Mouse (Mus musculus) R1 (cell line): ENCODE measurements around the gene Hist1h2bb.
"Not testable (repeated sequence)": the region's sequence is repeated elsewhere in the genome, so short reads cannot be mapped to it uniquely, and the experiment has no call there.

Experiments
- DNase-seq: peaks from one replicate; pipeline ENCODE4 v3.0.0-alpha.2; 2018; ENCODE audit warnings: low read depth, low spot score

The Hist1h2bb gene

GRCm38 (mm10) chr13:23746201-23747080, at the start of gene Hist1h2bb:
Hist1h2bb (plus strand) TSS chr13:23746734.
- DNase-seq, result peak; percentile 98

- peak; percentile 84 for DNase-seq
Observed at GRCm38 (mm10) chr13:23697491-23698299, 48.8 kb upstream of the Hist1h2bb start.

GRCm38 (mm10) chr13:23698300-23698693, 48.2 kb upstream of the Hist1h2bb start, which contains the start of gene Hist1h4c:
Hist1h4c (minus strand) TSS chr13:23698454.
- peak; percentile 98 for DNase-seq

GRCm38 (mm10) chr13:23698996-23699395, 47.5 kb upstream of the Hist1h2bb start:
- no peak for DNase-seq

GRCm38 (mm10) chr13:23699767-23700166, 46.8 kb upstream of the Hist1h2bb start:
- DNase-seq, result no peak

- peak; percentile 88 for DNase-seq
Observed at GRCm38 (mm10) chr13:23700786-23701520, 45.6 kb upstream of the Hist1h2bb start.

- DNase-seq, result no peak
Observed at GRCm38 (mm10) chr13:23702220-23702619, 44.3 kb upstream of the Hist1h2bb start.

GRCm38 (mm10) chr13:23702801-23703200, 43.7 kb upstream of the Hist1h2bb start:
- DNase-seq, result not testable (repeated sequence)

GRCm38 (mm10) chr13:23705751-23706356, 40.7 kb upstream of the Hist1h2bb start:
- DNase-seq, result no peak

- no peak for DNase-seq
Observed at GRCm38 (mm10) chr13:23706771-23707170, 39.8 kb upstream of the Hist1h2bb start.

GRCm38 (mm10) chr13:23708041-23708440, 38.5 kb upstream of the Hist1h2bb start:
- DNase-seq, result no peak

- DNase-seq, result no peak
Observed at GRCm38 (mm10) chr13:23708654-23709053, 37.9 kb upstream of the Hist1h2bb start.

GRCm38 (mm10) chr13:23709714-23710373, 36.7 kb upstream of the Hist1h2bb start:
- no peak for DNase-seq

- peak; percentile 43 for DNase-seq
Observed at GRCm38 (mm10) chr13:23710374-23711089, 36.0 kb upstream of the Hist1h2bb start, which contains the start of gene Hfe. Hfe (minus strand) TSS chr13:23710854.

GRCm38 (mm10) chr13:23716261-23717042, 30.1 kb upstream of the Hist1h2bb start:
- DNase-seq, result no peak

GRCm38 (mm10) chr13:23717176-23717575, 29.4 kb upstream of the Hist1h2bb start:
- no peak for DNase-seq

GRCm38 (mm10) chr13:23717593-23718245, 28.8 kb upstream of the Hist1h2bb start:
- not testable (repeated sequence) for DNase-seq

GRCm38 (mm10) chr13:23724239-23724638, 22.3 kb upstream of the Hist1h2bb start:
- no peak for DNase-seq

- no peak for DNase-seq
Observed at GRCm38 (mm10) chr13:23725213-23725612, 21.3 kb upstream of the Hist1h2bb start.
